Mouse (Mus musculus) intestine, embryonic 16.5 days (tissue): ENCODE data around the gene Mon1b. TPM values are rescaled to one million over a fixed set of nuclear protein-coding genes. Genes with fewer than 3 reads are reported as not detected.
A peak's percentile ranks its signal among the peaks of the same experiment; 100 is the strongest.

Source experiments
- ATAC-seq: fragments of 200-750 bp; cut with Nextera tagmentation; 2 replicates; pipeline ENCODE4 v1.8.0; 2017; ENCODE audit warnings: moderate TSS enrichment, moderate library complexity
- H3K27ac ChIP-seq: fragments of 300-500 bp; sonication (generic); 2 replicates; pipeline ENCODE4 v1.5.1; 2014; ENCODE audit warnings: mild to moderate bottlenecking, low read length
- H3K27me3 ChIP-seq: fragments of 300-500 bp; sonication (generic); replicated peaks from 2 replicates; pipeline ENCODE4 v1.6.1; 2014; ENCODE audit warnings: low read length, control low read depth, mixed read lengths; ENCODE audit not compliant: control insufficient read depth, insufficient read depth
- H3K36me3 ChIP-seq: fragments of 300-500 bp; sonication (generic); 2 replicates; pipeline ENCODE4 v1.6.1; 2014; ENCODE audit warnings: low read length, control low read depth; ENCODE audit not compliant: control insufficient read depth, insufficient read depth
- H3K4me1 ChIP-seq: fragments of 300-500 bp; sonication (generic); 2 replicates; pipeline ENCODE4 v1.6.1; 2014; ENCODE audit warnings: low read length, control low read depth, mixed read lengths; ENCODE audit not compliant: control insufficient read depth, insufficient read depth
- H3K4me2 ChIP-seq: fragments of 300-500 bp; sonication (generic); 2 replicates; pipeline ENCODE4 v1.6.1; 2014; ENCODE audit warnings: low read depth, low read length, control low read depth
- H3K4me3 ChIP-seq: fragments of 300-500 bp; sonication (generic); 2 replicates; pipeline ENCODE4 v1.5.1; 2014; ENCODE audit warnings: mild to moderate bottlenecking, low read length
- H3K9ac ChIP-seq: fragments of 300-500 bp; sonication (generic); 2 replicates; pipeline ENCODE4 v1.6.1; 2014; ENCODE audit warnings: low read depth, low read length
- H3K9me3 ChIP-seq: fragments of 300-500 bp; sonication (generic); 2 replicates; pipeline ENCODE4 v1.6.1; 2016; ENCODE audit warnings: low read length, control low read depth; ENCODE audit not compliant: control insufficient read depth
- WGBS: fragments of 180-500 bp; shearing (Covaris S2); extraction: QIAGEN DNeasy Blood & Tissue Kit; methylation state at CpG from one replicate; pipeline ENCODE4 v1.1.7; 2014; 5-methylcytosine and 5-hydroxymethylcytosine counted together
- polyA plus RNA-seq: library from polyadenylated mRNA; unstranded; fragments of >200 nt; fragmentation: Nextera tagmentation; extraction: Ambion mirVana; gene quantifications from 2 replicates; pipeline ENCODE4 v1.2.1, GENCODE M21; 2015

The Mon1b gene
- polyA plus RNA-seq, 1 experiment from 2014 or later, result 6.2 TPM

DNA sequence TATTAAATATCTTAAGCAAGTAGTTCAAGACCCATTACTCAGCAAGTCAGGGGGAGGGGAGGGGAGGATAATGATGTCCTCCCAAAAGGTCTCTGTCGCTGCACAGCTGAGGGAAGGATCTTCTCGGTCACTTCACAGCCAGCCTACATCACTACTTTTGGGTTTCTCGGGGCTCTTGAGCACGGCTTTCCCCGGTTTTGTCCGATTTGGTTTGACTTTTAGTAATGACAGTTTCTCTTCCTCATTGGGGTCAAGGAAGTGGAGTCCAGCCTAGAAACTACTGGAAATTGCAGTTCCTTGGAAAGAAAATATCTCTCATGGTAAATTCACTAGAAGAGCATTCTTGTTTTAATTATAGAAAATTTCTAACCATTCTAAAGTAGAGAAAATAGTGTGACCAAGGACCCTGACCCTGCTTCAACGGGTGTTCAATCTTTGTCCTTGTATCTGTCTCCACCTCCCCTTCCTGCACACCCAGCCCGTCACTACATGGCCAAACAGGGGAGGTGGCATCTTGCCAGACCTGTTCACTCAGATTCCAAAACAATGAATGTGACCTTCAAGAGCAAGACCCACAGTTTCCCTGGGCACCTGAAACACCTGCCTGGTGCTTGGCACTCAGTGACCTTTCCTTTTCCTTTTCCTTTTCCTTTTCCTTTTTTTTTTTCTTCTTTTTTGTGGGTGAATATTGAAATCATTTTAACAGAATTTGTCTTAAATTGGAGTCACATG lies 8.3 kb downstream of the Mon1b start:
- no peak overlapping the region for H3K27ac ChIP-seq
- peaks cover 18% of the 10 kb centered on the region; the same call in 1 of the 2 replicates for H3K36me3 ChIP-seq
- H3K9me3 ChIP-seq, result no peaks in the 10 kb centered on the region
- ATAC-seq, result no peak
- no peak overlapping the region for H3K4me3 ChIP-seq
- no peaks in the 10 kb centered on the region for H3K27me3 ChIP-seq
- H3K4me1 ChIP-seq, result no peaks in the 10 kb centered on the region
- WGBS, result 79% methylated on average over 8 of the region's 8 CpGs
- H3K4me2 ChIP-seq, result no peak overlapping the region
- H3K9ac ChIP-seq, result no peak overlapping the region

DNA sequence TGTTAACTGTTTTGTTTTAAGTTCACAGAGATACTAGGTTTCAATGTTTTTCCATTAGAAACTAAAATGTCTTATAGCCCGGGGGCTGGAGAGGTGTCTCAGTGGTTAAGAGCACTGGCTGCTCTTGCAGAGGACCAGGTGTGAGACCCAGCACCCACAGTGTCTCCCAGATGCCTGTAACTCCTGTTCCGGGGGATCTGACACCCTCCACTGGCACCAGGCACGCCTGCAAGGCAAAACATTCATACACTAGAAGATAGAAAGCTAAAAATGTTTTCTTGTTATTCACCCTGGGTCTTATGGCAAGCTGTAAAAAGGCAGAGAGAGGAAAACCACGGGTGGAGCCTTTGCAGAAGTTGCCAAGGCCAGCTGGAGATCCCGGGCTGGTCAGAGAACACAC lies 9.8 kb downstream of the Mon1b start:
- WGBS, result 73% methylated on average over 5 of the region's 5 CpGs
- Histone ChIP-seq H3K36me3 (peaks cover 7% of the 10 kb centered on the region; the same call in 1 of the 2 replicates), H3K4me2 (no peak overlapping the region), H3K9me3 (no peaks in the 10 kb centered on the region), H3K4me1 (no peaks in the 10 kb centered on the region), H3K4me3 (no peak overlapping the region), H3K27me3 (no peaks in the 10 kb centered on the region), H3K27ac (no peak overlapping the region), H3K9ac (no peak overlapping the region)
- no peak for ATAC-seq

- 87% methylated on average over 12 of the region's 12 CpGs for WGBS
- ATAC-seq, result no peak
- no peaks in the 10 kb centered on the region for H3K27me3 ChIP-seq
- no peak overlapping the region for H3K4me3 ChIP-seq
- no peak overlapping the region for H3K4me2 ChIP-seq
- no peaks in the 10 kb centered on the region for H3K9me3 ChIP-seq
- H3K27ac ChIP-seq, result no peak overlapping the region
- no peaks in the 10 kb centered on the region for H3K4me1 ChIP-seq
- no peak overlapping the region for H3K9ac ChIP-seq
- H3K36me3 ChIP-seq, result no peaks in the 10 kb centered on the region
Observed at GRCm38 (mm10) chr8:113652450-113652849, 17.1 kb downstream of the Mon1b start.

- H3K9ac ChIP-seq, result no peak overlapping the region
- H3K27ac ChIP-seq, result no peak overlapping the region
- no peaks in the 10 kb centered on the region for H3K9me3 ChIP-seq
- H3K4me1 ChIP-seq, result no peaks in the 10 kb centered on the region
- ATAC-seq, result no peak
- no peaks in the 10 kb centered on the region for H3K36me3 ChIP-seq
- H3K4me3 ChIP-seq, result no peak overlapping the region
- no peaks in the 10 kb centered on the region for H3K27me3 ChIP-seq
- H3K4me2 ChIP-seq, result no peak overlapping the region
- WGBS, result 50% methylated on average over 4 of the region's 4 CpGs
Observed at GRCm38 (mm10) chr8:113653151-113653550, 17.8 kb downstream of the Mon1b start.

- H3K9ac ChIP-seq, result no peak overlapping the region
- no peaks in the 10 kb centered on the region for H3K9me3 ChIP-seq
- no peak overlapping the region for H3K4me2 ChIP-seq
- ATAC-seq, result no peak
- H3K4me3 ChIP-seq, result no peak overlapping the region
- H3K36me3 ChIP-seq, result no peaks in the 10 kb centered on the region
- H3K27ac ChIP-seq, result no peak overlapping the region
- no peaks in the 10 kb centered on the region for H3K4me1 ChIP-seq
- 96% methylated on average over 5 of the region's 5 CpGs for WGBS
- no peaks in the 10 kb centered on the region for H3K27me3 ChIP-seq
Observed at GRCm38 (mm10) chr8:113656154-113656553, 20.8 kb downstream of the Mon1b start.

- WGBS, result 79% methylated on average over 11 of the region's 11 CpGs
- Histone ChIP-seq H3K4me1 (no peaks in the 10 kb centered on the region), H3K36me3 (no peaks in the 10 kb centered on the region), H3K9me3 (no peaks in the 10 kb centered on the region), H3K9ac (no peak overlapping the region), H3K27me3 (no peaks in the 10 kb centered on the region), H3K4me3 (no peak overlapping the region), H3K4me2 (no peak overlapping the region), H3K27ac (no peak overlapping the region)
- no peak for ATAC-seq
Observed at GRCm38 (mm10) chr8:113656681-113657298, 21.4 kb downstream of the Mon1b start.

- Histone ChIP-seq H3K4me2 (no peak overlapping the region), H3K4me1 (no peaks in the 10 kb centered on the region), H3K4me3 (no peak overlapping the region), H3K9ac (no peak overlapping the region), H3K27ac (no peak overlapping the region), H3K36me3 (no peaks in the 10 kb centered on the region), H3K27me3 (no peaks in the 10 kb centered on the region), H3K9me3 (no peaks in the 10 kb centered on the region)
- WGBS, result 93% methylated on average over 1 of the region's 1 CpGs
- no peak for ATAC-seq
Observed at GRCm38 (mm10) chr8:113660128-113660527, 24.7 kb downstream of the Mon1b start.

GRCm38 (mm10) chr8:113664544-113664943 lies 29.2 kb downstream of the Mon1b start:
- no peaks in the 10 kb centered on the region for H3K36me3 ChIP-seq
- no peaks in the 10 kb centered on the region for H3K9me3 ChIP-seq
- peak; percentile 71 for ATAC-seq
- H3K4me2 ChIP-seq, result no peak overlapping the region
- 12% methylated on average over 2 of the region's 2 CpGs for WGBS
- no peak overlapping the region for H3K4me3 ChIP-seq
- H3K27ac ChIP-seq, result no peak overlapping the region
- H3K9ac ChIP-seq, result no peak overlapping the region
- H3K27me3 ChIP-seq, result no peaks in the 10 kb centered on the region
- no peaks in the 10 kb centered on the region for H3K4me1 ChIP-seq

- no peak for ATAC-seq
Observed at GRCm38 (mm10) chr8:113665036-113665435, 29.6 kb downstream of the Mon1b start.

More at GRCm38 (mm10) chr8:113665036-113665435, 29.6 kb downstream of the Mon1b start:
- WGBS, result 60% methylated on average over 4 of the region's 4 CpGs
- no peak overlapping the region for H3K9ac ChIP-seq
- no peak overlapping the region for H3K27ac ChIP-seq
- no peak overlapping the region for H3K4me3 ChIP-seq
- H3K36me3 ChIP-seq, result no peaks in the 10 kb centered on the region
- H3K4me2 ChIP-seq, result no peak overlapping the region
- H3K4me1 ChIP-seq, result no peaks in the 10 kb centered on the region
- H3K27me3 ChIP-seq, result no peaks in the 10 kb centered on the region
- H3K9me3 ChIP-seq, result no peaks in the 10 kb centered on the region
